Mouse (Mus musculus) liver, adult 2 months (tissue): ENCODE measurements at regions not wholly inside any gene's neighbourhood (a gene's known extent, or its start where the extent isn't known, plus 50 kb on each side); places are given as distances from the start of the nearest gene placed in this dataset.

Experiments
- CTCF ChIP-seq: fragments of 200-500 bp; IDR thresholded peaks from 2 replicates; pipeline ENCODE4 v1.5.1; 2011; ENCODE audit warnings: low read depth, low read length, control low read depth
- POLR2A ChIP-seq: fragments of 200-500 bp; IDR thresholded peaks from 2 replicates; pipeline ENCODE4 v1.6.1; 2011; ENCODE audit warnings: low read length, control low read depth; ENCODE audit not compliant: insufficient read depth; ENCODE audit errors: extremely low read depth

- no peak for TF ChIP-seq CTCF
- no peak for TF ChIP-seq POLR2A
These were observed 140.4 kb upstream of the Nsun2 start for GRCm38 (mm10) chr13:69392917-69393827.
